Mouse (Mus musculus) MEL (cell line): ENCODE measurements around the gene Cacna1c.

Experiments
- CHD2 ChIP-seq: IDR thresholded peaks from 2 replicates; pipeline ENCODE4 v1.6.1; 2011; ENCODE audit warnings: low read length, improper control_type of control experiment
- CTCF ChIP-seq, 3 experiments: IDR thresholded peaks in 2 of 3; conservative IDR thresholded peaks in 1 of 3; 2 replicates each; pipeline ENCODE4 v1.5.1; 2011 to 2012; ENCODE audit warnings: low read length in 3 of 3, low read depth in 2 of 3, mild to moderate bottlenecking in 2 of 3, improper control_type of control experiment in 1 of 3, inconsistent platforms in 1 of 3, mixed read lengths in 1 of 3, moderate library complexity in 1 of 3; ENCODE audit not compliant: control insufficient read depth in 1 of 3, insufficient read depth in 1 of 3, poor library complexity in 1 of 3, severe bottlenecking in 1 of 3
- GATA1 ChIP-seq: IDR thresholded peaks from 2 replicates; pipeline ENCODE4 v1.6.1; 2011; ENCODE audit warnings: low read depth, low read length, improper control_type of control experiment
- POLR2A ChIP-seq, 2 experiments: IDR thresholded peaks; 2 replicates each; pipeline ENCODE4 v1.6.1; 2011 to 2012; ENCODE audit warnings: low read length in 2 of 2, mild to moderate bottlenecking in 2 of 2, control low read depth in 1 of 2, improper control_type of control experiment in 1 of 2, low read depth in 1 of 2, moderate library complexity in 1 of 2; ENCODE audit not compliant: control insufficient read depth in 1 of 2, insufficient read depth in 1 of 2, poor library complexity in 1 of 2

GRCm38 (mm10) chr6:118795716-118796115 is 400.5 kb downstream of the Cacna1c start:
- TF ChIP-seq CHD2 (no peak), GATA1 (no peak), POLR2A (IDR thresholded peaks at IDR 0.05; ENCODE audit: control insufficient read depth in 1 of 2, insufficient read depth in 1 of 2, low read depth in 1 of 2, low read length in 2 of 2, poor library complexity in 1 of 2) (no peak), CTCF (IDR thresholded peaks at IDR 0.05 in 2 of 3, conservative IDR thresholded peaks at IDR 0.05 in 1 of 3; ENCODE audit: control insufficient read depth in 1 of 3, insufficient read depth in 1 of 3, low read depth in 2 of 3, low read length in 3 of 3, poor library complexity in 1 of 3, severe bottlenecking in 1 of 3) (no peak)
